Mouse (Mus musculus) adrenal gland, postnatal 25 days (tissue): ENCODE measurements at regions not wholly inside any gene's neighbourhood (a gene's known extent, or its start where the extent isn't known, plus 50 kb on each side); places are given as distances from the start of the nearest gene placed in this dataset.

Experiments
- DNase-seq: peaks from one replicate; pipeline ENCODE4 v3.0.0; 2021; ENCODE audit warnings: mixed read lengths

GRCm38 (mm10) chr14:119966666-119967065, 75.6 kb downstream of the Oxgr1 start:
- DNase-seq, result no peak

GRCm38 (mm10) chr14:119965842-119966483, 76.3 kb downstream of the Oxgr1 start:
- peak; percentile 9 for DNase-seq

GRCm38 (mm10) chr14:119963741-119964140, 78.5 kb downstream of the Oxgr1 start:
- DNase-seq, result no peak

GRCm38 (mm10) chr14:119953861-119954260, 88.4 kb downstream of the Oxgr1 start:
- no peak for DNase-seq

GRCm38 (mm10) chr14:119952877-119953624, 89.2 kb downstream of the Oxgr1 start:
- DNase-seq, result no peak
